Mouse (Mus musculus): ENCODE measurements around the gene Agpat4. TPM values are rescaled to one million over a fixed set of nuclear protein-coding genes. Genes with fewer than 3 reads are reported as not detected.

The Agpat4 gene
- total RNA-seq, 1 experiment = 45.7 TPM

DNA sequence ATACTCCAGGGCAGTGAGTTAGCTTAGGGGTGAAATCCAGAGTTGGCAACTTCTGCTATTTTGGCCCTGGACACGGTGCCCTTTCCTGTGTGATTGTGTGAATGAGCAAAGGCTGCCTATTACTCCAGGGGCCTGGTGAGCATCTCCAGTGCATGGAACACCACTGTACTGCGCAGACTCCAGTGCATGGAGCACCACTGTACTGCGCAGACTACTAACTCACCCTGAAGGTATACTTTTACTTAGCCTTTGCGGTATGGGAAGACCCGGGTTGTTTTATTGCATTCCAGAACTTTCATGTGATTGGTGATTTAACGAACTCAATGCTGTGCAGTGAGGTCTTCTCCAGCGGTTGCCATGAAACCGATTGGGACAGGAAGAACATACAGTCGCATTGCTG lies 47.2 kb downstream of the Agpat4 start:
- Histone ChIP-seq H3K4me1 (ENCODE audit: control insufficient read depth in 2 of 2, insufficient read depth in 2 of 2, low read length in 2 of 2, poor library complexity in 1 of 2) (peaks cover 10 to 13% of the 10 kb centered on the region in 2 experiments), H3K4me3 (ENCODE audit: insufficient read depth in 1 of 2, low read depth in 1 of 2, low read length in 2 of 2, poor library complexity in 1 of 2, severe bottlenecking in 1 of 2) (no peak overlapping the region), H3K27ac (ENCODE audit: insufficient read depth, low read depth, low read length, poor library complexity, severe bottlenecking) (no peak overlapping the region), H3K9ac (ENCODE audit: insufficient read depth, low read depth, low read length, poor library complexity, severe bottlenecking) (no peak overlapping the region), H3K9me3 (ENCODE audit: control insufficient read depth, insufficient read depth, low read depth, low read length) (no peaks in the 10 kb centered on the region), H3K36me3 (ENCODE audit: control insufficient read depth, insufficient read depth, low read length, poor library complexity, severe bottlenecking) (peaks cover 12% of the 10 kb centered on the region; the same call in 1 of the 2 replicates)
- TF ChIP-seq ZC3H11A (IDR thresholded peaks at IDR 0.05; ENCODE audit: borderline replicate concordance, low read depth, low read length) (no peak), MAFK (IDR thresholded peaks at IDR 0.05; ENCODE audit: insufficient read depth, low read depth, low read length) (no peak), ZNF384 (IDR thresholded peaks at IDR 0.05; ENCODE audit: low read depth, low read length) (no peak), CHD2 (IDR thresholded peaks at IDR 0.05; ENCODE audit: low read depth, low read length) (no peak), HCFC1 (IDR thresholded peaks at IDR 0.05; ENCODE audit: borderline replicate concordance, insufficient read depth, low read length) (no peak)
- in situ Hi-C loops (cut with MboI; ENCODE audit: low sequenced_read_pairs in 2 of 2, unreplicated experiment in 2 of 2) = no loop called here
- DNase-seq (ENCODE audit: low read depth, low spot score) = no peak

DNA sequence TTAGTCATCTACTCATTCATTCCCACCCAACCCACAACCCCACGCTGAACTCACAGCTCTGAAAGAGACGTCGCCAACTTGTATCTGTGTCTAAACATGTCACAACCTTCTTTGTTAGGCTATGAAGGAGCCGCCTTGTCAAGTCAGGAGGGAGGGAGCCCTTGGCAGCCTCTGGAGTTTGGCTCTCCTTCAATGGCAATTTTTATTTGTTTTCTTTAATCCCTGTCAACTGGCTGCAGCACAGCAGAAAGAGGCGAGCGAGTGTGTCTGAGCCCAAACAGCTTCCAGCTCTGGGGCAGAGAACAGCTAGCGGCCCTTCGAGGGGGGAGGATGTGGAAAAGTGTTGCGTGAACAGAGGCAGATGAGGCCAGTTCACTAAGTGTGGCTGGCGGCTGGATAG lies 50.0 kb downstream of the Agpat4 start:
- no peak for TF ChIP-seq ZNF384 (IDR thresholded peaks at IDR 0.05; ENCODE audit: low read depth, low read length)
- TF ChIP-seq HCFC1 (IDR thresholded peaks at IDR 0.05; ENCODE audit: borderline replicate concordance, insufficient read depth, low read length) = no peak
- TF ChIP-seq MAFK (IDR thresholded peaks at IDR 0.05; ENCODE audit: insufficient read depth, low read depth, low read length) = no peak
- TF ChIP-seq CHD2 (IDR thresholded peaks at IDR 0.05; ENCODE audit: low read depth, low read length) = no peak
- no peak for TF ChIP-seq ZC3H11A (IDR thresholded peaks at IDR 0.05; ENCODE audit: borderline replicate concordance, low read depth, low read length)
- Histone ChIP-seq H3K9ac (ENCODE audit: insufficient read depth, low read depth, low read length, poor library complexity, severe bottlenecking) (no peak overlapping the region), H3K27ac (ENCODE audit: insufficient read depth, low read depth, low read length, poor library complexity, severe bottlenecking) (no peak overlapping the region), H3K36me3 (ENCODE audit: control insufficient read depth, insufficient read depth, low read length, poor library complexity, severe bottlenecking) (peaks cover 9% of the 10 kb centered on the region; the same call in 1 of the 2 replicates), H3K4me1 (ENCODE audit: control insufficient read depth in 2 of 2, insufficient read depth in 2 of 2, low read length in 2 of 2, poor library complexity in 1 of 2) (peaks cover 7 to 12% of the 10 kb centered on the region in 2 experiments), H3K9me3 (ENCODE audit: control insufficient read depth, insufficient read depth, low read depth, low read length) (no peaks in the 10 kb centered on the region), H3K4me3 (ENCODE audit: insufficient read depth in 1 of 2, low read depth in 1 of 2, low read length in 2 of 2, poor library complexity in 1 of 2, severe bottlenecking in 1 of 2) (no peak overlapping the region)
- no peak for DNase-seq (ENCODE audit: low read depth, low spot score)
- in situ Hi-C loops (cut with MboI; ENCODE audit: low sequenced_read_pairs in 2 of 2, unreplicated experiment in 2 of 2) = no loop called here

DNA sequence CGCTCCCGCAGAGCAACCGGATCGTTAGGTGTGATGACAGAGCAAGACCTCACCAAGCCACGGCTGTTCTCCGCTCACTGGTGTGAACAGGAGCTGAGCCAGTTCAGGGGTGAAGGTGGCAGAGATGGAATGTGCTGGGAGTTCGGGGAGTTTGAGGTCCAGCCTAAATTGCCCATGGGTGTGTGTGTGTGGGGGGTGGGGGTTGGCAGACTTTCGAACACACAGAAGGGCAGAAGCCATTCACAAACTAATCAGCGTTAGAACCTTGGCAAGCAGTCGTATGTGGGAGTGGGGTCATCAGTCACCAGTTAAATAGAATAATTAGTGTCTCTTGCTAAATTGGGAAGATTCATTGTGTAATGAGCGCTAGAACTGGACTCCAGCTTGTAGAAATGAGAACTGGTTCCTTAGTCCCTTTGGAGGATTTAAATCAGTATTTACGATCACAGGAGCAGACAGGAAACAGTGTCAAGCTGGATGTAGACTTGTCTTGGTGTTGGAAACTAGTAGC lies 50.9 kb downstream of the Agpat4 start:
- in situ Hi-C loops (cut with MboI; ENCODE audit: low sequenced_read_pairs in 2 of 2, unreplicated experiment in 2 of 2) = no loop called here
- DNase-seq (ENCODE audit: low read depth, low spot score) = no peak
- H3K27ac ChIP-seq (ENCODE audit: insufficient read depth, low read depth, low read length, poor library complexity, severe bottlenecking) = no peak overlapping the region
- peaks cover 4 to 8% of the 10 kb centered on the region in 2 experiments for H3K4me1 ChIP-seq (ENCODE audit: control insufficient read depth in 2 of 2, insufficient read depth in 2 of 2, low read length in 2 of 2, poor library complexity in 1 of 2)
- no peak overlapping the region for H3K9ac ChIP-seq (ENCODE audit: insufficient read depth, low read depth, low read length, poor library complexity, severe bottlenecking)
- no peak for TF ChIP-seq ZNF384 (IDR thresholded peaks at IDR 0.05; ENCODE audit: low read depth, low read length)
- no peak for TF ChIP-seq MAFK (IDR thresholded peaks at IDR 0.05; ENCODE audit: insufficient read depth, low read depth, low read length)
- no peak for TF ChIP-seq CHD2 (IDR thresholded peaks at IDR 0.05; ENCODE audit: low read depth, low read length)
- TF ChIP-seq ZC3H11A (IDR thresholded peaks at IDR 0.05; ENCODE audit: borderline replicate concordance, low read depth, low read length) = no peak
- no peak for TF ChIP-seq HCFC1 (IDR thresholded peaks at IDR 0.05; ENCODE audit: borderline replicate concordance, insufficient read depth, low read length)
- no peak overlapping the region for H3K4me3 ChIP-seq (ENCODE audit: insufficient read depth in 1 of 2, low read depth in 1 of 2, low read length in 2 of 2, poor library complexity in 1 of 2, severe bottlenecking in 1 of 2)
- no peaks in the 10 kb centered on the region for H3K9me3 ChIP-seq (ENCODE audit: control insufficient read depth, insufficient read depth, low read depth, low read length)
- H3K36me3 ChIP-seq (ENCODE audit: control insufficient read depth, insufficient read depth, low read length, poor library complexity, severe bottlenecking) = peaks cover 12% of the 10 kb centered on the region; the same call in 1 of the 2 replicates

DNA sequence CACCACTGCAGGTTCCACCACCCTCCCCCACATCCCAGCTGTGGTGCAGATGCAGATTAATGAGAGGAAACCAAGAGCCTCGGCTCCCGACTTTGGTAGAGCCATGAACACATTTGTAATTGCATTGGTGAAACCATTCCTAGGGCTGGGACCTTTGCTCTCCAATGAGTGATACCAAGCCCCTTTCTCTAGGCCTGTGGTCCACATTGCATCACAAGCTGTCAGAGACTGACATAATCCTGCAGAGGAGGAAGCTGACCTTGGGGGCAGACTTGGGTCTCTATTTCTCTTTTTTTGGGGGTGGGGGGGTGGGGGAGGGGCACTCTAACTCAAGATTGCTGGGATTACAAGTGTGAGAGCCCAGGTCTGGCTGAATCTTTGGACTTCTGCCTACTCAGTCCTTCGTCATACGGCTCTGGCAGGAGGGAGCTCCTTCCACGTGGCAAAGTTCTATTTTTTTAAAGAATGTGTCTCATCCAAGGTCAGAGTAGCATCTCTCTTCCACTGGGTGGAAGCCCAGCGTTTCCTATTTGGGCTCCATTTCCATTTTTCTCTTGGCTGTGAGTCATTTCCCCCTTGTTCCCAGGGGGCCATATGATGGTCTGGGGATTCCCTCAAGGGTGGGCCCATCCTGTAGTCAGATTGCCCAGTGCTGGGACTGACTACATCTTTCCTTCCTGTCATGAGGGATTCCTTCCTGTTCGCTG lies 52.4 kb downstream of the Agpat4 start:
- no peak for DNase-seq (ENCODE audit: low read depth, low spot score)
- Histone ChIP-seq H3K9me3 (ENCODE audit: control insufficient read depth, insufficient read depth, low read depth, low read length) (no peaks in the 10 kb centered on the region), H3K4me3 (ENCODE audit: insufficient read depth in 1 of 2, low read depth in 1 of 2, low read length in 2 of 2, poor library complexity in 1 of 2, severe bottlenecking in 1 of 2) (no peak overlapping the region), H3K36me3 (ENCODE audit: control insufficient read depth, insufficient read depth, low read length, poor library complexity, severe bottlenecking) (peaks cover 9% of the 10 kb centered on the region; the same call in 1 of the 2 replicates), H3K27ac (ENCODE audit: insufficient read depth, low read depth, low read length, poor library complexity, severe bottlenecking) (no peak overlapping the region), H3K4me1 (ENCODE audit: control insufficient read depth in 2 of 2, insufficient read depth in 2 of 2, low read length in 2 of 2, poor library complexity in 1 of 2) (peaks cover 0 to 6% of the 10 kb centered on the region in 2 experiments; a peak in 3 of 4 replicates), H3K9ac (ENCODE audit: insufficient read depth, low read depth, low read length, poor library complexity, severe bottlenecking) (no peak overlapping the region)
- no peak for TF ChIP-seq CHD2 (IDR thresholded peaks at IDR 0.05; ENCODE audit: low read depth, low read length)
- TF ChIP-seq MAFK (IDR thresholded peaks at IDR 0.05; ENCODE audit: insufficient read depth, low read depth, low read length) = no peak
- no peak for TF ChIP-seq ZC3H11A (IDR thresholded peaks at IDR 0.05; ENCODE audit: borderline replicate concordance, low read depth, low read length)
- TF ChIP-seq HCFC1 (IDR thresholded peaks at IDR 0.05; ENCODE audit: borderline replicate concordance, insufficient read depth, low read length) = no peak
- TF ChIP-seq ZNF384 (IDR thresholded peaks at IDR 0.05; ENCODE audit: low read depth, low read length) = no peak
- in situ Hi-C loops (cut with MboI; ENCODE audit: low sequenced_read_pairs in 2 of 2, unreplicated experiment in 2 of 2) = no loop called here

Data from ES-E14 (cell line).